9 mouse cellular contexts compared by ENCODE assay signal in genomic region chr2:58199442-58199841, GRCm38 (mm10). TPM values are rescaled to one million over a fixed set of nuclear protein-coding genes. Genes with fewer than 3 reads are reported as not detected.
DNase-seq lines count a peak whose midpoint lies in the region; ATAC-seq and TF ChIP-seq lines count a peak whose summit lies in the region.
"Had no signal": no experiment of that assay in that cellular context is flagged by ENCODE, and none has a peak within 500 bp of the region (broad histone marks: within the 10 kb centered on the region; RNA-seq: fewer than 3 reads in every experiment).

No protein-coding gene starts in this region.

- H3K4me3 ChIP-seq in liver, embryonic 12.5 days, result no peak overlapping the region
- no peak overlapping the region for H3K4me3 ChIP-seq in forebrain, postnatal 0 days (ENCODE audit: low read depth, low read length)
- H3K4me3 ChIP-seq in intestine, embryonic 15.5 days (replicated peaks), result no peak overlapping the region
- H3K4me3 ChIP-seq in testis, adult 2 months (ENCODE audit: control insufficient read depth, low read depth, low read length), result no peak overlapping the region
- H3K4me3 ChIP-seq: liver, embryonic 15.5 days had no signal

- peak; percentile 81 for TF ChIP-seq CTCF in forebrain, postnatal 0 days (IDR thresholded peaks at IDR 0.05; ENCODE audit: low read depth)
- peak; percentile 39; the same call in 1 of the 2 replicates for TF ChIP-seq CTCF in testis, adult 2 months (IDR thresholded peaks at IDR 0.05; ENCODE audit: control insufficient read depth, insufficient read depth, insufficient replicate concordance, low read depth, low read length)

- no peak for ATAC-seq in liver, embryonic 12.5 days
- peak; percentile 72 for ATAC-seq in forebrain, postnatal 0 days
- ATAC-seq in intestine, embryonic 15.5 days, result peak; percentile 84
- peak; percentile 59; the same call in 1 of the 2 replicates for ATAC-seq in monocyte, adult 5-6 weeks (replicated peaks; ENCODE audit: insufficient number of reproducible peaks, low FRiP score, low TSS enrichment, poor library complexity, severe bottlenecking)

- no peak overlapping the region for H3K4me2 ChIP-seq in liver, embryonic 12.5 days
- no peak overlapping the region for H3K4me2 ChIP-seq in forebrain, postnatal 0 days (ENCODE audit: low read depth)
- no peak overlapping the region for H3K4me2 ChIP-seq in intestine, embryonic 15.5 days (replicated peaks)
- H3K4me2 ChIP-seq: liver, embryonic 15.5 days had no signal

- H3K4me1 ChIP-seq in liver, embryonic 12.5 days, result no peaks in the 10 kb centered on the region
- no peaks in the 10 kb centered on the region for H3K4me1 ChIP-seq in forebrain, postnatal 0 days (ENCODE audit: insufficient read depth)
- H3K4me1 ChIP-seq in intestine, embryonic 15.5 days (replicated peaks), result no peaks in the 10 kb centered on the region
- H3K4me1 ChIP-seq in testis, adult 2 months (ENCODE audit: control insufficient read depth, insufficient read depth, low read length), result no peaks in the 10 kb centered on the region
- H3K4me1 ChIP-seq: liver, embryonic 15.5 days had no signal

- WGBS in liver, embryonic 12.5 days (ENCODE audit: insufficient replicate concordance), result 62% methylated on average over 6 of the region's 6 CpGs
- WGBS in forebrain, postnatal 0 days, result 53% methylated on average over 6 of the region's 6 CpGs
- 57% methylated on average over 6 of the region's 6 CpGs for WGBS in intestine, embryonic 15.5 days

- TF ChIP-seq POLR2A in testis, adult 2 months (IDR thresholded peaks at IDR 0.05; ENCODE audit: control insufficient read depth, low read depth, low read length), result no peak

- H3K9ac ChIP-seq in liver, embryonic 12.5 days, result no peak overlapping the region
- H3K9ac ChIP-seq in forebrain, postnatal 0 days, result no peak overlapping the region
- no peak overlapping the region for H3K9ac ChIP-seq in intestine, embryonic 15.5 days
- H3K9ac ChIP-seq: liver, embryonic 15.5 days had no signal

- no peak overlapping the region for H3K27ac ChIP-seq in liver, embryonic 12.5 days
- no peak overlapping the region for H3K27ac ChIP-seq in forebrain, postnatal 0 days (ENCODE audit: low read depth, low read length)
- no peak overlapping the region for H3K27ac ChIP-seq in intestine, embryonic 15.5 days
- no peak overlapping the region for H3K27ac ChIP-seq in testis, adult 2 months (ENCODE audit: control insufficient read depth, insufficient read depth, low read depth, low read length)
- H3K27ac ChIP-seq: liver, embryonic 15.5 days had no signal

- intact Hi-C loops in left cerebral cortex, postnatal 14 days (cut with DNase I), result loop anchor here (10.0 kb wide), 1 partner anchor 175 kb away; no protein-coding TSS in a partner anchor

- peak; percentile 24 for DNase-seq in liver
- DNase-seq in cerebellum, adult 11-12 months, result peak; percentile 62
- peak; percentile 82 for DNase-seq in forebrain, postnatal 0 days
- peak; percentile 78 to 81 for DNase-seq in left cerebral cortex, postnatal 14 days (ENCODE audit: low spot score in 2 of 2)

- no peaks in the 10 kb centered on the region for H3K27me3 ChIP-seq in liver, embryonic 12.5 days (replicated peaks)
- no peaks in the 10 kb centered on the region for H3K27me3 ChIP-seq in forebrain, postnatal 0 days (ENCODE audit: insufficient read depth, low read length)
- H3K27me3 ChIP-seq in intestine, embryonic 15.5 days (replicated peaks), result no peaks in the 10 kb centered on the region
- H3K27me3 ChIP-seq in testis, adult 2 months (ENCODE audit: control insufficient read depth, insufficient read depth, low read length), result no peaks in the 10 kb centered on the region
- H3K27me3 ChIP-seq: liver, embryonic 15.5 days had no signal

- no peaks in the 10 kb centered on the region for H3K9me3 ChIP-seq in liver, embryonic 12.5 days (replicated peaks)
- H3K9me3 ChIP-seq in forebrain, postnatal 0 days (ENCODE audit: low read length), result no peaks in the 10 kb centered on the region
- H3K9me3 ChIP-seq in intestine, embryonic 15.5 days, result no peaks in the 10 kb centered on the region
- H3K9me3 ChIP-seq: liver, embryonic 15.5 days had no signal

- H3K36me3 ChIP-seq in liver, embryonic 12.5 days, result no peaks in the 10 kb centered on the region
- H3K36me3 ChIP-seq in forebrain, postnatal 0 days (ENCODE audit: insufficient read depth), result no peaks in the 10 kb centered on the region
- H3K36me3 ChIP-seq in intestine, embryonic 15.5 days, result no peaks in the 10 kb centered on the region
- no peaks in the 10 kb centered on the region for H3K36me3 ChIP-seq in testis, adult 2 months (ENCODE audit: control insufficient read depth, insufficient read depth, low read length)
- H3K36me3 ChIP-seq: liver, embryonic 15.5 days had no signal

RNA-seq across cellular contexts. Expression of gene Cytip, which starts 4.1 kb away (rescaled TPM):
- polyA plus RNA-seq in liver, embryonic 12.5 days (2016; fragmentation: Nextera tagmentation; extraction: Ambion mirVana), result 1.9 and 2.2 TPM in 2 replicates
- 0.08 and 0.33 TPM in 2 replicates for total RNA-seq in forebrain, postnatal 0 days (2014; rRNA removed)
- 0.15 and 0.42 TPM in 2 replicates for polyA plus RNA-seq in forebrain, postnatal 0 days (2015; fragmentation: Nextera tagmentation; extraction: Ambion mirVana)
- 1.3 TPM in 2 replicates for polyA plus RNA-seq in intestine, embryonic 15.5 days (2015; fragmentation: Nextera tagmentation; extraction: Ambion mirVana)
- under 1 TPM; 0.36 to 0.75 TPM for total RNA-seq in left cerebral cortex, postnatal 14 days (2021)
- 820 to 1,108 TPM (median 1,028 TPM) in 3 replicates for total RNA-seq in monocyte, adult 5-6 weeks (2017)
- polyA plus RNA-seq in testis, adult 2 months (2012; rRNA removed), result 6.3 and 8.7 TPM in 2 replicates

Comparison
In these comparisons a context has a peak if more than half of its experiments do, and no peak if none do; other contexts are left out.
1. DNase-seq: peak in every context shown above with its lines; median percentile 82 in forebrain, postnatal 0 days; 80 in left cerebral cortex, postnatal 14 days; 62 in cerebellum, adult 11-12 months; 24 in liver.